Mouse (Mus musculus) midbrain, embryonic 11.5 days (tissue): ENCODE measurements around the gene Rsph14. TPM values are rescaled to one million over a fixed set of nuclear protein-coding genes. Genes with fewer than 3 reads are reported as not detected.
A peak's percentile ranks its signal among the peaks of the same experiment; 100 is the strongest.
"Not testable (repeated sequence)": the region's sequence is repeated elsewhere in the genome, so short reads cannot be mapped to it uniquely, and the experiment has no call there.

Source experiments
- ATAC-seq: fragments of 200-750 bp; cut with Nextera tagmentation; 2 replicates; pipeline ENCODE4 v1.8.0; 2017; ENCODE audit warnings: moderate TSS enrichment, moderate library complexity; ENCODE audit not compliant: low FRiP score
- DNase-seq: peaks from one replicate; pipeline ENCODE4 v3.0.0; 2015; ENCODE audit warnings: low spot score; ENCODE audit errors: missing footprints
- H3K27ac ChIP-seq: fragments of 300-500 bp; sonication (generic); 2 replicates; pipeline ENCODE4 v1.5.1; 2014; ENCODE audit warnings: low read depth, low read length
- H3K27me3 ChIP-seq: fragments of 300-500 bp; sonication (generic); 2 replicates; pipeline ENCODE4 v1.6.1; 2014; ENCODE audit warnings: mild to moderate bottlenecking, low read length, moderate library complexity, mixed read lengths; ENCODE audit not compliant: control insufficient read depth, insufficient read depth
- H3K36me3 ChIP-seq: fragments of 300-500 bp; sonication (generic); 2 replicates; pipeline ENCODE4 v1.6.1; 2014; ENCODE audit warnings: mild to moderate bottlenecking, low read length, moderate library complexity, mixed read lengths; ENCODE audit not compliant: control insufficient read depth, insufficient read depth
- H3K4me1 ChIP-seq: fragments of 300-500 bp; sonication (generic); 2 replicates; pipeline ENCODE4 v1.6.1; 2014; ENCODE audit warnings: low read length; ENCODE audit not compliant: control insufficient read depth, insufficient read depth
- H3K4me2 ChIP-seq: fragments of 300-500 bp; sonication (generic); 2 replicates; pipeline ENCODE4 v1.6.1; 2014; ENCODE audit warnings: mild to moderate bottlenecking, moderate library complexity
- H3K4me3 ChIP-seq: fragments of 300-500 bp; sonication (generic); 2 replicates; pipeline ENCODE4 v1.5.1; 2014; ENCODE audit warnings: low read depth, low read length
- H3K9ac ChIP-seq: fragments of 300-500 bp; sonication (generic); 2 replicates; pipeline ENCODE4 v1.6.1; 2014; ENCODE audit warnings: low read length
- H3K9me3 ChIP-seq: fragments of 300-500 bp; sonication (generic); 2 replicates; pipeline ENCODE4 v1.6.1; 2016; ENCODE audit warnings: low read length; ENCODE audit not compliant: control insufficient read depth
- WGBS: fragments of 180-500 bp; shearing (Covaris S2); extraction: QIAGEN DNeasy Blood & Tissue Kit; methylation state at CpG from one replicate; pipeline ENCODE4 v1.1.7; 2014; 5-methylcytosine and 5-hydroxymethylcytosine counted together
- polyA plus RNA-seq: library from polyadenylated mRNA; unstranded; fragments of >200 nt; fragmentation: Nextera tagmentation; extraction: Ambion mirVana; gene quantifications from 2 replicates; pipeline ENCODE4 v1.2.1, GENCODE M21; 2014

Gene Rsph14
- polyA plus RNA-seq, 1 experiment from 2014 or later = not detected

- no peaks in the 10 kb centered on the region for H3K36me3 ChIP-seq
- 0 out of 2 replicates have a peak, but pooled peaks cover 2% of the 10 kb centered on the region for H3K4me1 ChIP-seq
- H3K4me3 ChIP-seq = no peak overlapping the region
- DNase-seq (no peak), ATAC-seq (no peak)
- WGBS = 44% methylated on average over 7 of the region's 7 CpGs
- no peak overlapping the region for H3K9ac ChIP-seq
- H3K9me3 ChIP-seq = no peaks in the 10 kb centered on the region
- no peaks in the 10 kb centered on the region for H3K27me3 ChIP-seq
- no peak overlapping the region for H3K27ac ChIP-seq
- H3K4me2 ChIP-seq = no peak overlapping the region
Measured at GRCm38 (mm10) chr10:75044459-75044858, 12.1 kb upstream of the Rsph14 start.

- not testable (repeated sequence) for H3K27ac ChIP-seq, H3K9me3 ChIP-seq, H3K4me2 ChIP-seq, H3K27me3 ChIP-seq, DNase-seq, H3K9ac ChIP-seq, H3K36me3 ChIP-seq, ATAC-seq, H3K4me3 ChIP-seq
- WGBS = 17% methylated on average over 1 of the region's 1 CpGs
- peaks cover 12% of the 10 kb centered on the region for H3K4me1 ChIP-seq
Measured at GRCm38 (mm10) chr10:75042060-75042459, 9.7 kb upstream of the Rsph14 start.

- peak within 1 kb of the TSS; percentile 71 for H3K4me2 ChIP-seq
- no peaks in the 10 kb centered on the region for H3K36me3 ChIP-seq
- ATAC-seq (peak; percentile 99), DNase-seq (peak; percentile 100)
- H3K4me1 ChIP-seq = peaks cover 19% of the 10 kb centered on the region
- H3K27me3 ChIP-seq = no peaks in the 10 kb centered on the region; the same call in 1 of the 2 replicates
- peak within 1 kb of the TSS; percentile 35 for H3K4me3 ChIP-seq
- H3K9me3 ChIP-seq = no peaks in the 10 kb centered on the region
- WGBS = under 1% methylated on average over 36 of the region's 36 CpGs
- peak within 1 kb of the TSS; percentile 78 for H3K27ac ChIP-seq
- H3K9ac ChIP-seq = peak within 1 kb of the TSS; percentile 70
Measured at GRCm38 (mm10) chr10:75036883-75037379, 4.5 kb upstream of the Rsph14 start, which contains the start of gene Rab36. Rab36 (plus strand) TSS chr10:75037058.

GRCm38 (mm10) chr10:75031345-75032114, 856 bp downstream of the Rsph14 start:
- Histone ChIP-seq H3K27me3 (no peaks in the 10 kb centered on the region; the same call in 1 of the 2 replicates), H3K9ac (no peak overlapping the region), H3K4me1 (peaks cover 8% of the 10 kb centered on the region; the same call in 1 of the 2 replicates), H3K4me3 (no peak overlapping the region), H3K9me3 (no peaks in the 10 kb centered on the region), H3K27ac (no peak overlapping the region), H3K4me2 (no peak overlapping the region), H3K36me3 (no peaks in the 10 kb centered on the region)
- WGBS = 72% methylated on average over 5 of the region's 5 CpGs
- ATAC-seq = no peak
- no peak for DNase-seq

- no peak for DNase-seq
- H3K27me3 ChIP-seq = no peaks in the 10 kb centered on the region; the same call in 1 of the 2 replicates
- WGBS = 92% methylated on average over 3 of the region's 3 CpGs
- peaks cover 8% of the 10 kb centered on the region; the same call in 1 of the 2 replicates for H3K4me1 ChIP-seq
- no peaks in the 10 kb centered on the region for H3K9me3 ChIP-seq
- no peak overlapping the region for H3K27ac ChIP-seq
- H3K4me2 ChIP-seq = no peak overlapping the region
- H3K9ac ChIP-seq = no peak overlapping the region
- H3K4me3 ChIP-seq = no peak overlapping the region
- H3K36me3 ChIP-seq = no peaks in the 10 kb centered on the region
- ATAC-seq = no peak
Measured at GRCm38 (mm10) chr10:75030234-75030633, 2.2 kb downstream of the Rsph14 start.

GRCm38 (mm10) chr10:75029677-75030076, 2.7 kb downstream of the Rsph14 start:
- Histone ChIP-seq H3K36me3 (no peaks in the 10 kb centered on the region), H3K4me2 (no peak overlapping the region), H3K4me1 (peaks cover 8% of the 10 kb centered on the region; the same call in 1 of the 2 replicates), H3K4me3 (no peak overlapping the region), H3K27ac (no peak overlapping the region), H3K9me3 (no peaks in the 10 kb centered on the region), H3K9ac (no peak overlapping the region), H3K27me3 (no peaks in the 10 kb centered on the region)
- DNase-seq = no peak
- no peak for ATAC-seq
- WGBS = 92% methylated on average over 3 of the region's 3 CpGs

- Histone ChIP-seq H3K9me3 (no peaks in the 10 kb centered on the region), H3K4me3 (no peak overlapping the region), H3K27me3 (no peaks in the 10 kb centered on the region), H3K27ac (no peak overlapping the region), H3K9ac (no peak overlapping the region), H3K4me1 (peaks cover 8% of the 10 kb centered on the region; the same call in 1 of the 2 replicates), H3K4me2 (no peak overlapping the region), H3K36me3 (no peaks in the 10 kb centered on the region)
- DNase-seq = no peak
- no peak for ATAC-seq
- 83% methylated on average over 8 of the region's 8 CpGs for WGBS
Measured at GRCm38 (mm10) chr10:75028743-75029142, 3.6 kb downstream of the Rsph14 start.

- ATAC-seq (no peak), DNase-seq (no peak)
- no peaks in the 10 kb centered on the region for H3K36me3 ChIP-seq
- no peak overlapping the region for H3K4me2 ChIP-seq
- no peaks in the 10 kb centered on the region for H3K9me3 ChIP-seq
- no peak overlapping the region for H3K9ac ChIP-seq
- H3K4me1 ChIP-seq = no peaks in the 10 kb centered on the region
- H3K4me3 ChIP-seq = no peak overlapping the region
- no peak overlapping the region for H3K27ac ChIP-seq
- WGBS = 68% methylated on average over 8 of the region's 8 CpGs
- no peaks in the 10 kb centered on the region for H3K27me3 ChIP-seq
Measured at GRCm38 (mm10) chr10:75026491-75026890, 5.9 kb downstream of the Rsph14 start.

GRCm38 (mm10) chr10:75021138-75021537, 11.2 kb downstream of the Rsph14 start:
- 7% methylated on average over 6 of the region's 6 CpGs for WGBS
- Histone ChIP-seq H3K27me3 (no peaks in the 10 kb centered on the region), H3K4me2 (no peak overlapping the region), H3K36me3 (no peaks in the 10 kb centered on the region), H3K4me1 (no peaks in the 10 kb centered on the region), H3K9me3 (no peaks in the 10 kb centered on the region), H3K9ac (no peak overlapping the region), H3K4me3 (no peak overlapping the region), H3K27ac (no peak overlapping the region)
- peak; percentile 49 for ATAC-seq
- peak; percentile 97 for DNase-seq
